Mouse (Mus musculus): ENCODE measurements at regions not wholly inside any gene's neighbourhood (a gene's known extent, or its start where the extent isn't known, plus 50 kb on each side); places are given as distances from the start of the nearest gene placed in this dataset.
"Not testable (repeated sequence)": the region's sequence is repeated elsewhere in the genome, so short reads cannot be mapped to it uniquely, and the experiment has no call there.

DNA sequence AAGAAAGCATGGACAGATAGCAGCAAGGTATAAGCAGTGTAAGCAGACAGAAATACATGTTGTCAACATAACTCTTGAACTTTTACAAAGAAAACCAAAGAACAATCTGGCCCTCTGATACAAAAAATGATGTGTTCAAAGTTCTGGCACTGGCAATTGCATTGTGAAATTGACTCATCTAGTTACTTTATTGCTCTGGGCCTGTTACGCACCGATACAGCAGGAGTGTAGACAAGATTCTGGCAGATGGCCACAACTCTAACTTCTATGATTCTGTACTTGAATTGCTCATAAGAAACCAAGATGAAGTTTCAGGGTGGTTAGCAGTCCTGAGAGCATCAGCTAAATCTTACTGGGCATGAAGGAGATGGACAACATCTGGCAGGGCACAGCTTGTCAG is 117.7 kb downstream of the Olfr721-ps1 start:
- no peak for DNase-seq (ENCODE audit: low read depth)
- TF ChIP-seq CTCF (IDR thresholded peaks at IDR 0.05; ENCODE audit: borderline replicate concordance, extremely low read depth, insufficient read depth, insufficient read length) = no peak

DNA sequence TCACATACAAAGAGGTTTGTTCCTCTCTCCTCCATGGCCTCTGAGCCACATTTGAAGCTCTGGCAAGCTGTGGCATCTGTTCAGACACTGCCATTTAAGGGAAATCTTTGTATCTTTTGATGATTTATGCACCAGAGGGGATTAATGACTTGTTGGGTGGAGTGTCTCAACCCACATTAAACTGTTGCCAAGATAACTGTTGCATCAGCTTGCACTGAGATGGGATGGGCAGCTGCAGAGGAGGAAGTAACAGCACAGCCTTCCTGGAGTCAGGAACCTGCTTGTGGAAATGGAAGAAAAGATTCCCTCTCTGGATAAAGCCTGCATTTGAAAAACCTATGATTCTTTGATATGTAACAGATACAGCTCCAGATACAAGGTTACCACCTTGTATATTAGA is 119.1 kb downstream of the Olfr721-ps1 start:
- no peak for TF ChIP-seq POLR2A (IDR thresholded peaks at IDR 0.05; ENCODE audit: borderline replicate concordance, extremely low read depth, insufficient read depth, insufficient read length, poor library complexity, severe bottlenecking)
- TF ChIP-seq CTCF (IDR thresholded peaks at IDR 0.05; ENCODE audit: borderline replicate concordance, extremely low read depth, insufficient read depth, insufficient read length) = no peak
- no peak for DNase-seq (ENCODE audit: low read depth)

DNA sequence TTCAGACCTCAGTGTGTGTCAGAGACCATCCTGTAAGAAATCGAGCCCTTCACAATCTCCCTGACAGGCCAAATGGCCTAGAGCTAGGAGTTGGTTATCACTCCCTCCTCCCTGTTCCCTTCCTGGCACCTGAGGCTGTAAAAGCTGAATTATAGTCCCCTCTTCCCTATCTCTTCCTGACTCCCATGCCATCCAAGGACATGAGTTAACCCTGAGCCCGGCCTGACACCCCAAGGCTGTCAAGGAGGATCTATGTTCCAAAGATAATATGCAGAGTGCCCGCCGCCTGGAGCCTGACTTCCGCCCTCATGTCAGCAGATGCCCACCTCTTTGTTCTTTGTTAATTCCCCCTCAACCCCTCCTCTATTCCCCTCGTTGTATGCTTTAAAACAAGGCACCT is 120.2 kb downstream of the Olfr721-ps1 start:
- not testable (repeated sequence) for DNase-seq (ENCODE audit: low read depth)

GRCm38 (mm10) chr14:14525225-14525624 is 124.1 kb downstream of the Olfr721-ps1 start:
- no peak for DNase-seq (ENCODE audit: low read depth)
- no peak for TF ChIP-seq CTCF (IDR thresholded peaks at IDR 0.05; ENCODE audit: borderline replicate concordance, extremely low read depth, insufficient read depth, insufficient read length)
- TF ChIP-seq POLR2A (IDR thresholded peaks at IDR 0.05; ENCODE audit: borderline replicate concordance, extremely low read depth, insufficient read depth, insufficient read length, poor library complexity, severe bottlenecking) = no peak

GRCm38 (mm10) chr14:14528437-14528836 is 127.3 kb downstream of the Olfr721-ps1 start:
- no peak for DNase-seq (ENCODE audit: low read depth)
- TF ChIP-seq CTCF (IDR thresholded peaks at IDR 0.05; ENCODE audit: borderline replicate concordance, extremely low read depth, insufficient read depth, insufficient read length) (no peak), POLR2A (IDR thresholded peaks at IDR 0.05; ENCODE audit: borderline replicate concordance, extremely low read depth, insufficient read depth, insufficient read length, poor library complexity, severe bottlenecking) (no peak)

DNA sequence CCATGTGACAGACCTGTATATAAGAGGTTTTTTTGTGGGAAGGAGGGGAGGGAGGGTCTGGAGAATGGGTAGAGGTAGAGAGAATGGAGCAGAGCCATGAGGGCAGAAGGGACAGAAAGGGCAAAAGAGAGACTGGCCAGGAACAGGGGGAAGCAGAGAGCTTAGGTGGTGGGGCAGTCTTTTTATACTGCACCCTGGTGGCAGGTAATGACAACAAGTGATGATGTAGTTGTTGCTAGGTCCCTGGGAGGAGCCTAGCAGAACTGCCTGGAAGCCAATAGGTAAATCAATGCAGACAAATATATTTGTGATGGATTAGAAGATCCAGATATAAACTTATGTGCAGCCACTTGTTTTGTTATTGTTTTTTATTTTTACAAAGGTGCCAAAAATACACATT is 140.1 kb downstream of the Olfr721-ps1 start:
- DNase-seq (ENCODE audit: low read depth) = no peak
- TF ChIP-seq POLR2A (IDR thresholded peaks at IDR 0.05; ENCODE audit: borderline replicate concordance, extremely low read depth, insufficient read depth, insufficient read length, poor library complexity, severe bottlenecking) (no peak), CTCF (IDR thresholded peaks at IDR 0.05; ENCODE audit: borderline replicate concordance, extremely low read depth, insufficient read depth, insufficient read length) (no peak)

GRCm38 (mm10) chr14:14541705-14542104 is 140.6 kb downstream of the Olfr721-ps1 start:
- DNase-seq (ENCODE audit: low read depth) = no peak

GRCm38 (mm10) chr14:14544236-14544635 is 143.1 kb downstream of the Olfr721-ps1 start:
- TF ChIP-seq POLR2A (IDR thresholded peaks at IDR 0.05; ENCODE audit: borderline replicate concordance, extremely low read depth, insufficient read depth, insufficient read length, poor library complexity, severe bottlenecking) (no peak), CTCF (IDR thresholded peaks at IDR 0.05; ENCODE audit: borderline replicate concordance, extremely low read depth, insufficient read depth, insufficient read length) (no peak)
- no peak for DNase-seq (ENCODE audit: low read depth)

More at GRCm38 (mm10) chr14:14541705-14542104, 140.6 kb downstream of the Olfr721-ps1 start:
- TF ChIP-seq POLR2A (IDR thresholded peaks at IDR 0.05; ENCODE audit: borderline replicate concordance, extremely low read depth, insufficient read depth, insufficient read length, poor library complexity, severe bottlenecking) (no peak), CTCF (IDR thresholded peaks at IDR 0.05; ENCODE audit: borderline replicate concordance, extremely low read depth, insufficient read depth, insufficient read length) (no peak)

- no peak for DNase-seq (ENCODE audit: low read depth)
- no peak for TF ChIP-seq POLR2A (IDR thresholded peaks at IDR 0.05; ENCODE audit: borderline replicate concordance, extremely low read depth, insufficient read depth, insufficient read length, poor library complexity, severe bottlenecking)
- TF ChIP-seq CTCF (IDR thresholded peaks at IDR 0.05; ENCODE audit: borderline replicate concordance, extremely low read depth, insufficient read depth, insufficient read length) = no peak
Observed at GRCm38 (mm10) chr14:14552201-14552600, 149.9 kb upstream of the Slc4a7 start.

GRCm38 (mm10) chr14:14574851-14575250 is 127.2 kb upstream of the Slc4a7 start:
- no peak for DNase-seq (ENCODE audit: low read depth)
- TF ChIP-seq POLR2A (IDR thresholded peaks at IDR 0.05; ENCODE audit: borderline replicate concordance, extremely low read depth, insufficient read depth, insufficient read length, poor library complexity, severe bottlenecking) (no peak), CTCF (IDR thresholded peaks at IDR 0.05; ENCODE audit: borderline replicate concordance, extremely low read depth, insufficient read depth, insufficient read length) (no peak)

DNA sequence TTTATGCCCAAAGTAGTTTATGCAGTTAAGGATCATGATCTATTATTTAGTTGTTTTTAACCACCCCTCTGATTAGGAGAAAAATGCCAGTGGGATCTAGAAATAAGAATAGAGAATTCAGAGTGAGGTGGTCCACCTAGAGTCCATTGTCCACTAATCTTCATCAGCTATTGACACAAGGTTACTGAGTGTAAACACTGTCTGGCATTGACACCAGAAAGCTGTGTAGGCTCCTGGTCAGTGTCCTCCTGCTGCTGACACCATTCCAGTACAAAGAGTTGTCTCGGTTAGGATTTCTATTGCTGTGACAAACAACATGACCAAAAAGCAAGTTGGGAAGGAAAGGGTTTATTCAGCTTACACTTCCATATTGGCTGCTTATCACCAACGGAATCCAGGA is 110.1 kb upstream of the Slc4a7 start:
- TF ChIP-seq POLR2A (IDR thresholded peaks at IDR 0.05; ENCODE audit: borderline replicate concordance, extremely low read depth, insufficient read depth, insufficient read length, poor library complexity, severe bottlenecking) (no peak), CTCF (IDR thresholded peaks at IDR 0.05; ENCODE audit: borderline replicate concordance, extremely low read depth, insufficient read depth, insufficient read length) (no peak)
- no peak for DNase-seq (ENCODE audit: low read depth)

DNA sequence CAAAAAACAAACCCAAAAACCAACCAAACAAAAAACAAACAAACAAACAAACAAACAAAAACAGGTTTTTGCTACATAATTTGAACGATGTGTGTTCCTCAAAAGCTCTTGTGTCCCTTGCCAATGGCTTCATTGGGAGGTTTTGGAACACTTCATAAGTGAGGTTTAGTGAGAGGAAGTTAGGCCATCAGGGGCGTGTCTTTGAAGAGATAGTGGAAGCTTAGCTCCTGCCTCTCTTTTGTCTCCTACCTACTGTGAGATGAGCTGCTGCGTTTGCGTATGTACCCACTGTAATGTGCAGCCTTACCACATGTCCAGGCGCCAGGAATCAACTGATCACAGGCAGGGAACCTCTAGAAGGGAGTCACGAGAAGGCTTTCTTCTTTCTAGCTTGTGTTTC is 107.3 kb upstream of the Slc4a7 start:
- TF ChIP-seq CTCF (IDR thresholded peaks at IDR 0.05; ENCODE audit: borderline replicate concordance, extremely low read depth, insufficient read depth, insufficient read length) = no peak
- no peak for TF ChIP-seq POLR2A (IDR thresholded peaks at IDR 0.05; ENCODE audit: borderline replicate concordance, extremely low read depth, insufficient read depth, insufficient read length, poor library complexity, severe bottlenecking)
- DNase-seq (ENCODE audit: low read depth) = no peak
